Mouse (Mus musculus) MEL (cell line): ENCODE results near the gene Fam185a. TPM values are rescaled to one million over a fixed set of nuclear protein-coding genes. Genes with fewer than 3 reads are reported as not detected.

Experiments
- DNase-seq: peaks from one replicate; pipeline ENCODE4 v3.0.0; 2011; ENCODE audit warnings: low read depth, low spot score
- H3K27ac ChIP-seq: 2 replicates; pipeline ENCODE4 v1.5.1; 2012; ENCODE audit warnings: low read depth, mild to moderate bottlenecking, control low read depth, low read length, moderate library complexity; ENCODE audit not compliant: control insufficient read depth
- H3K27me3 ChIP-seq, 2 experiments: fragments of 150-350 bp in 1 of 2; sonication (generic) in 1 of 2; 2 replicates each; pipeline ENCODE4 v1.6.1; 2012; ENCODE audit warnings: low read length in 2 of 2, mild to moderate bottlenecking in 2 of 2, improper control_type of control experiment in 1 of 2, moderate library complexity in 1 of 2; ENCODE audit not compliant: insufficient read depth in 2 of 2, control insufficient read depth in 1 of 2
- H3K36me3 ChIP-seq, 2 experiments: 2 replicates each; pipeline ENCODE4 v1.6.1; 2012 to 2014; ENCODE audit warnings: low read length in 2 of 2, improper control_type of control experiment in 1 of 2, inconsistent platforms in 1 of 2, mild to moderate bottlenecking in 1 of 2; ENCODE audit not compliant: insufficient read depth in 2 of 2, control insufficient read depth in 1 of 2
- H3K4me1 ChIP-seq, 2 experiments: fragments of 150-350 bp in 1 of 2; sonication (generic) in 1 of 2; 2 replicates each; pipeline ENCODE4 v1.6.1; 2012; ENCODE audit warnings: low read length in 2 of 2, improper control_type of control experiment in 1 of 2, mild to moderate bottlenecking in 1 of 2; ENCODE audit not compliant: insufficient read depth in 2 of 2, control insufficient read depth in 1 of 2
- H3K4me3 ChIP-seq, 2 experiments: fragments of 150-350 bp in 1 of 2; sonication (generic) in 1 of 2; 2 replicates each; pipeline ENCODE4 v1.5.1; 2012; ENCODE audit warnings: low read depth in 2 of 2, low read length in 2 of 2, mild to moderate bottlenecking in 2 of 2, moderate library complexity in 2 of 2, control low read depth in 1 of 2, improper control_type of control experiment in 1 of 2; ENCODE audit not compliant: control insufficient read depth in 1 of 2, insufficient read depth in 1 of 2
- H3K79me2 ChIP-seq: 2 replicates; pipeline ENCODE4 v1.6.1; 2012; ENCODE audit warnings: mild to moderate bottlenecking, low read length, moderate library complexity; ENCODE audit not compliant: control insufficient read depth, poor library complexity, insufficient read depth
- H3K9ac ChIP-seq: 2 replicates; pipeline ENCODE4 v1.6.1; 2012; ENCODE audit warnings: low read depth, mild to moderate bottlenecking, control low read depth, low read length, moderate library complexity; ENCODE audit not compliant: control insufficient read depth, poor library complexity, severe bottlenecking
- H3K9me3 ChIP-seq: fragments of 150-350 bp; sonication (generic); replicated peaks from 2 replicates; pipeline ENCODE4 v1.6.1; 2012; ENCODE audit warnings: mild to moderate bottlenecking, low read length, improper control_type of control experiment, moderate library complexity; ENCODE audit not compliant: insufficient read depth
- BHLHE40 ChIP-seq: IDR thresholded peaks from 2 replicates; pipeline ENCODE4 v1.6.1; 2012; ENCODE audit warnings: low read depth, mild to moderate bottlenecking, inconsistent platforms, low read length, improper control_type of control experiment, borderline replicate concordance
- CTCF ChIP-seq, 3 experiments: IDR thresholded peaks in 2 of 3; conservative IDR thresholded peaks in 1 of 3; 2 replicates each; pipeline ENCODE4 v1.5.1; 2011 to 2012; ENCODE audit warnings: low read length in 3 of 3, low read depth in 2 of 3, mild to moderate bottlenecking in 2 of 3, improper control_type of control experiment in 1 of 3, inconsistent platforms in 1 of 3, mixed read lengths in 1 of 3, moderate library complexity in 1 of 3; ENCODE audit not compliant: control insufficient read depth in 1 of 3, insufficient read depth in 1 of 3, poor library complexity in 1 of 3, severe bottlenecking in 1 of 3
- E2F4 ChIP-seq: IDR thresholded peaks from 2 replicates; pipeline ENCODE4 v1.6.1; 2011; ENCODE audit warnings: low read depth, low read length, improper control_type of control experiment, borderline replicate concordance
- ELF1 ChIP-seq: IDR thresholded peaks from 2 replicates; pipeline ENCODE4 v1.6.1; 2014; ENCODE audit warnings: low read depth, mild to moderate bottlenecking, inconsistent platforms, low read length, improper control_type of control experiment, moderate library complexity
- ETS1 ChIP-seq: IDR thresholded peaks from 2 replicates; pipeline ENCODE4 v1.6.1; 2012; ENCODE audit warnings: low read depth, mild to moderate bottlenecking, inconsistent platforms, low read length, improper control_type of control experiment, moderate library complexity
- GABPA ChIP-seq: IDR thresholded peaks from 2 replicates; pipeline ENCODE4 v1.6.1; 2012; ENCODE audit warnings: low read depth, mild to moderate bottlenecking, inconsistent platforms, low read length, improper control_type of control experiment, moderate library complexity
- GATA1 ChIP-seq: IDR thresholded peaks from 2 replicates; pipeline ENCODE4 v1.6.1; 2011; ENCODE audit warnings: low read depth, low read length, improper control_type of control experiment
- HCFC1 ChIP-seq: IDR thresholded peaks from 2 replicates; pipeline ENCODE4 v1.6.1; 2012; ENCODE audit warnings: low read depth, mild to moderate bottlenecking, inconsistent platforms, low read length, improper control_type of control experiment, moderate library complexity
- JUND ChIP-seq: IDR thresholded peaks from 2 replicates; pipeline ENCODE4 v1.6.1; 2011; ENCODE audit warnings: low read depth, mild to moderate bottlenecking, improper control_type of control experiment, low read length
- MAX ChIP-seq: IDR thresholded peaks from 2 replicates; pipeline ENCODE4 v1.6.1; 2011; ENCODE audit warnings: low read length, improper control_type of control experiment
- MAZ ChIP-seq: IDR thresholded peaks from 2 replicates; pipeline ENCODE4 v1.6.1; 2012; ENCODE audit warnings: low read depth, mild to moderate bottlenecking, inconsistent platforms, low read length, improper control_type of control experiment
- MEF2A ChIP-seq: IDR thresholded peaks from 2 replicates; pipeline ENCODE4 v1.6.1; 2014; ENCODE audit warnings: low read depth, mild to moderate bottlenecking, inconsistent platforms, low read length, improper control_type of control experiment; ENCODE audit not compliant: poor library complexity, insufficient replicate concordance, severe bottlenecking; ENCODE audit errors: extremely low read depth
- MXI1 ChIP-seq: IDR thresholded peaks from 2 replicates; pipeline ENCODE4 v1.6.1; 2011; ENCODE audit warnings: mild to moderate bottlenecking, low read depth, low read length, improper control_type of control experiment
- MYB ChIP-seq: IDR thresholded peaks from 2 replicates; pipeline ENCODE4 v1.6.1; 2011; ENCODE audit warnings: mild to moderate bottlenecking, low read depth, low read length, improper control_type of control experiment
- MYC ChIP-seq: IDR thresholded peaks from 2 replicates; pipeline ENCODE4 v1.6.1; 2011; ENCODE audit warnings: low read depth, mild to moderate bottlenecking, low read length, improper control_type of control experiment, moderate library complexity
- NELFE ChIP-seq: IDR thresholded peaks from 2 replicates; pipeline ENCODE4 v1.6.1; 2011; ENCODE audit warnings: low read depth, low read length, improper control_type of control experiment
- POLR2A ChIP-seq, 2 experiments: IDR thresholded peaks; 2 replicates each; pipeline ENCODE4 v1.6.1; 2011 to 2012; ENCODE audit warnings: low read length in 2 of 2, mild to moderate bottlenecking in 2 of 2, control low read depth in 1 of 2, improper control_type of control experiment in 1 of 2, low read depth in 1 of 2, moderate library complexity in 1 of 2; ENCODE audit not compliant: control insufficient read depth in 1 of 2, insufficient read depth in 1 of 2, poor library complexity in 1 of 2
- POLR2AphosphoS2 ChIP-seq: IDR thresholded peaks from 2 replicates; pipeline ENCODE4 v1.6.1; 2011; ENCODE audit warnings: low read length, improper control_type of control experiment
- POLR2AphosphoS5 ChIP-seq: IDR thresholded peaks from 2 replicates; pipeline ENCODE4 v1.6.1; 2012; ENCODE audit warnings: low read depth, borderline replicate concordance, mild to moderate bottlenecking, inconsistent platforms, low read length, moderate library complexity, mixed read lengths
- RAD21 ChIP-seq: IDR thresholded peaks from 2 replicates; pipeline ENCODE4 v1.6.1; 2011; ENCODE audit warnings: mild to moderate bottlenecking, low read depth, low read length, improper control_type of control experiment
- RCOR1 ChIP-seq: IDR thresholded peaks from 2 replicates; pipeline ENCODE4 v1.6.1; 2012; ENCODE audit warnings: low read depth, mild to moderate bottlenecking, inconsistent platforms, low read length, improper control_type of control experiment
- SIN3A ChIP-seq: IDR thresholded peaks from 2 replicates; pipeline ENCODE4 v1.6.1; 2012; ENCODE audit warnings: low read length, improper control_type of control experiment, inconsistent platforms
- SMC3 ChIP-seq: IDR thresholded peaks from 2 replicates; pipeline ENCODE4 v1.6.1; 2011; ENCODE audit warnings: low read depth, low read length, improper control_type of control experiment
- TAL1 ChIP-seq: IDR thresholded peaks from 2 replicates; pipeline ENCODE4 v1.6.1; 2012; ENCODE audit warnings: mild to moderate bottlenecking, inconsistent platforms, low read length, moderate library complexity, mixed read lengths
- TBP ChIP-seq: IDR thresholded peaks from 2 replicates; pipeline ENCODE4 v1.8.0; 2011; ENCODE audit warnings: low read depth, low read length, improper control_type of control experiment
- TCF12 ChIP-seq: IDR thresholded peaks from 2 replicates; pipeline ENCODE4 v1.6.1; 2014; ENCODE audit warnings: low read depth, mild to moderate bottlenecking, inconsistent platforms, low read length, improper control_type of control experiment, moderate library complexity
- UBTF ChIP-seq: IDR thresholded peaks from 2 replicates; pipeline ENCODE4 v1.6.1; 2012; ENCODE audit warnings: low read depth, mild to moderate bottlenecking, inconsistent platforms, low read length, improper control_type of control experiment, moderate library complexity, borderline replicate concordance; ENCODE audit not compliant: insufficient read depth
- USF1 ChIP-seq: IDR thresholded peaks from 2 replicates; pipeline ENCODE4 v1.6.1; 2014; ENCODE audit warnings: low read depth, mild to moderate bottlenecking, inconsistent platforms, low read length, improper control_type of control experiment, moderate library complexity
- USF2 ChIP-seq, 2 experiments: IDR thresholded peaks; 2 replicates each; pipeline ENCODE4 v1.6.1; 2011 to 2012; ENCODE audit warnings: improper control_type of control experiment in 2 of 2, low read length in 2 of 2, borderline replicate concordance in 1 of 2, inconsistent platforms in 1 of 2, low read depth in 1 of 2, mild to moderate bottlenecking in 1 of 2; ENCODE audit not compliant: insufficient read depth in 1 of 2
- ZC3H11A ChIP-seq: IDR thresholded peaks from 2 replicates; pipeline ENCODE4 v1.6.1; 2012; ENCODE audit warnings: low read depth, mild to moderate bottlenecking, inconsistent platforms, low read length, improper control_type of control experiment
- ZMIZ1 ChIP-seq: IDR thresholded peaks from 2 replicates; pipeline ENCODE4 v1.6.1; 2012; ENCODE audit warnings: low read depth, mild to moderate bottlenecking, inconsistent platforms, low read length, improper control_type of control experiment, moderate library complexity
- ZNF384 ChIP-seq: IDR thresholded peaks from 2 replicates; pipeline ENCODE4 v1.6.1; 2012; ENCODE audit warnings: low read depth, mild to moderate bottlenecking, inconsistent platforms, low read length, improper control_type of control experiment
- polyA plus RNA-seq, 2 experiments: library from polyadenylated mRNA; stranded (reverse) in 1 of 2; unstranded in 1 of 2; fragments of >175 nt in 1 of 2; fragments of >200 nt in 1 of 2; gene quantifications; 2 replicates each; pipeline versions ENCODE4 v1.2.1 to v1.2.4; 2012; ENCODE audit warnings: low replicate concordance in 2 of 2, low read depth in 1 of 2; ENCODE audit not compliant: insufficient read length in 2 of 2, insufficient read depth in 1 of 2, missing spikeins in 1 of 2
- total RNA-seq: library from RNA; depleted of rRNA; stranded (reverse); fragments of 300-350 nt; gene quantifications from 2 replicates; pipeline ENCODE4 v1.2.3, GENCODE M21; 2012

Fam185a gene
- total and polyA plus RNA-seq, 3 experiments: 20.2 to 28.3 TPM; not detected in 1

DNA sequence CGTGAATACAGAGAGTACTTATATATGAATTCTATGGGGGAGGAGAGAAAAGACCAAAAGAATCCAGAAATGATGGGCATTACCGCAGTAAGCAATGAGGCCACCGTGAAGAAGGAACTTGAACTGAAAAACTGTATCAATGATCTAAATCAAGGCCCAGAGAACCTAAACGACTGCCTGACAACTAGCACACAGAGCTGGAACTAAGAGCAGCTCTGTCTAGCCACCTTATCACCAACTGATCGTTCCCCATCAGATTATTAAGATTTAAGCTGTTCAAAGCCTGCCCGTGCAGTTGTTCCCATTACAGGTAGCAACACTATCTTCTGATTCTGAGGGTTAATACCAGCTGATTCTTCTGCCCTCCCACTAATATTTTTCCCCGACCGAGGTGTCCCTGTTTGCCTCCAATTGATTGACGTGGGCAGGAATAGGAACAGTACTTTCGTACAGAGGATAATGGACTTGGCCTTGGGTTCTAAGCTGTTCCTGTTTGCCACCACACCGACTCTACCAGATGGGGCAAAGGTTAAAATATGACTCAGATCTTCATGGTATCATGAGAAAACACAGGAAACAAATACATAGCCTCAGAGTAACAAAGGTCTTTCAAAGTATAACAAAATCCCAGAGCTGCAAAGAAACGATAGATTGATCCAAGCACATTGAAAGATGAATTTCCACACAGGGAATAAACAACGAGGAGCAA lies 40.4 kb upstream of the Fam185a start (continued):
- no peak for TF ChIP-seq POLR2AphosphoS5
- TF ChIP-seq JUND: 0 out of 2 replicates have a peak, but pooled peaks have one; percentile 56
- TF ChIP-seq MEF2A: no peak
- TF ChIP-seq MXI1: no peak
- no peak for TF ChIP-seq SMC3
- TF ChIP-seq HCFC1: no peak
- peak; percentile 44; the same call in 1 of the 2 replicates for TF ChIP-seq MAX
- no peak for TF ChIP-seq ZC3H11A
- peak; percentile 67 for TF ChIP-seq GATA1
- TF ChIP-seq RAD21: no peak
- TF ChIP-seq ZMIZ1: no peak
- TF ChIP-seq MYC: no peak
- no peak for TF ChIP-seq NELFE
- TF ChIP-seq ETS1: peak; percentile 28; the same call in 1 of the 2 replicates
- TF ChIP-seq, all 39 proteins: peak for 8

DNA sequence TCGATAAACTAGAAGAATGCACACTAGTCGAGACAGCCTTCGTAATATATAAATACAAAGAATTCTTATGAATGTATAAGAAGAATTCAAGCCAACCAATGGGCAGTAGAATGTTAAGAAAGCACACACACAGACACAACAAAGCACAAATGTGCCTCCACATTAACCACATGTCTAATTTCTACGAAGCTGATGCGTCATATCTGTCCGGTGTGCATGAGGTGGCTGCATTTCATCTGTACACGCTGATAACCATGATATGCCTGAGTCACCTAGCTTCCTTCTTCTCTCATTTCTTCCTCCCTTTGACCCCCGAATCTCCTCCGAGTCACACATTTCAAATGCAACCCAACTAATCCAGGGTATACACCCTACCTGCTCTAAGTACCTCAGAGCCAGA lies 39.8 kb upstream of the Fam185a start:
- H3K4me1 ChIP-seq: peaks cover 22 to 34% of the 10 kb centered on the region in 2 experiments
- H3K27ac ChIP-seq: peak overlapping the region; percentile 88
- H3K4me3 ChIP-seq: peak overlapping the region; percentile 8 to 13; a peak in 3 of 4 replicates
- peak overlapping the region; percentile 55 for H3K9ac ChIP-seq
- peaks cover 0 to 45% of the 10 kb centered on the region in 2 experiments; a peak in 2 of 4 replicates for H3K36me3 ChIP-seq
- H3K79me2 ChIP-seq: no peaks in the 10 kb centered on the region; the same call in 1 of the 2 replicates
- H3K9me3 ChIP-seq: no peaks in the 10 kb centered on the region
- no peaks in the 10 kb centered on the region for H3K27me3 ChIP-seq
- DNase-seq: peak; percentile 89
- no peak for TF ChIP-seq RAD21
- TF ChIP-seq GATA1: peak; percentile 94
- no peak for TF ChIP-seq POLR2AphosphoS2
- TF ChIP-seq UBTF: no peak
- TF ChIP-seq HCFC1: peak; percentile 53; the same call in 1 of the 2 replicates
- TF ChIP-seq TAL1: peak; percentile 86
- no peak for TF ChIP-seq GABPA
- peak; percentile 68 for TF ChIP-seq SIN3A
- peak; percentile 85 for TF ChIP-seq TCF12
- peak; percentile 65 for TF ChIP-seq RCOR1
- peak; percentile 96 for TF ChIP-seq ETS1
- TF ChIP-seq USF2 (IDR thresholded peaks at IDR 0.05; ENCODE audit: borderline replicate concordance in 1 of 2, insufficient read depth in 1 of 2, low read depth in 1 of 2, low read length in 2 of 2): no peak
- peak; percentile 48; the same call in 1 of the 2 replicates for TF ChIP-seq BHLHE40
- TF ChIP-seq ZC3H11A: no peak
- TF ChIP-seq USF1: 0 out of 2 replicates have a peak, but pooled peaks have one; percentile 20
- TF ChIP-seq POLR2A (IDR thresholded peaks at IDR 0.05; ENCODE audit: control insufficient read depth in 1 of 2, insufficient read depth in 1 of 2, low read depth in 1 of 2, low read length in 2 of 2, poor library complexity in 1 of 2): no peak
- TF ChIP-seq ZMIZ1: no peak
- no peak for TF ChIP-seq ELF1
- no peak for TF ChIP-seq POLR2AphosphoS5
- TF ChIP-seq TBP: peak; percentile 67; the same call in 1 of the 2 replicates
- peak; percentile 99 for TF ChIP-seq MAX
- TF ChIP-seq MAZ: no peak
- 0 out of 2 replicates have a peak, but pooled peaks have one; percentile 18 for TF ChIP-seq ZNF384
- TF ChIP-seq MYB: no peak
- no peak for TF ChIP-seq CTCF (IDR thresholded peaks at IDR 0.05 in 2 of 3, conservative IDR thresholded peaks at IDR 0.05 in 1 of 3; ENCODE audit: control insufficient read depth in 1 of 3, insufficient read depth in 1 of 3, low read depth in 2 of 3, low read length in 3 of 3, poor library complexity in 1 of 3, severe bottlenecking in 1 of 3)
- TF ChIP-seq E2F4: peak; percentile 56; the same call in 1 of the 2 replicates
